Mouse (Mus musculus) olfactory bulb, adult 2 months (tissue): ENCODE results near the gene Jag1.

Experiments
- CTCF ChIP-seq: fragments of 200-500 bp; IDR thresholded peaks from 2 replicates; pipeline ENCODE4 v1.5.1; 2012; ENCODE audit warnings: low read depth, mild to moderate bottlenecking, low read length, moderate library complexity; ENCODE audit not compliant: insufficient read depth
- POLR2A ChIP-seq: fragments of 200-500 bp; IDR thresholded peaks from 2 replicates; pipeline ENCODE4 v1.6.1; 2012; ENCODE audit warnings: mild to moderate bottlenecking, low read depth, low read length, moderate library complexity; ENCODE audit not compliant: insufficient read depth

DNA sequence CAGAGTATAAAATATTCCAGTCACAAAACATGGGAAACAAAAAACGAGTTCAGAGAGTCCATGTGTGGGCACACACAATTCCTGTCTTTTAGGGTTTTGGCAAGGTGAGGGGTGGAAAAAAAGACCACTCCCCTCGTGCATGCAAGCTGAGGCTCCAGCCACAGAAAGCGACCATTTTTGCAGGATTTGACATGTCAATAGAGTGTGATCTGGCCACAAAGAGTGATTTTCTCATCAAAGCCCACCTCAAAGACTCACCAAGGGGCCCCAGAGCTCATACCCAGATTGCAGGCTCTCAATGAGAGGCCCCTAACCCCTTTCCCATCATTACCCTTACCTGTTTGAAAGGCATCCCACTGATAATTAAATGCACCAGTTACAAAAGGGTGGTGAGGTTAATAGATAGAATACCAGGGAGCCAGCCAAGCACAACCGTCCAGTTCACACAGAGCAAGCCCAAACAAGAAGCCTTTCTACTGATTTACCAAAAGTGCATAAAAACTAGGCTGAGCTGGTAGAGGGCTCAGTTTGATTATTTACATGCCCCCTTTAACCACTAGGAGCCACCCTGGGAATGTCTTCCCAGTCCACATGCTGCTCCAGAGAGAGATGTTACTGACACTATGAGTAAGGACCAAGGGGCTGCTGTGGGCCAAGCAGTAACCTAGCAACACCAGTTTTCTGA is 6.1 kb downstream of the Jag1 start:
- TF ChIP-seq POLR2A = no peak
- no peak for TF ChIP-seq CTCF
